Mouse (Mus musculus): ENCODE data around the gene Depdc1b. TPM values are rescaled to one million over a fixed set of nuclear protein-coding genes. Genes with fewer than 3 reads are reported as not detected.

Depdc1b gene
- polyA plus RNA-seq, 1 experiment from 2014 or later, result 7.3 TPM

DNA sequence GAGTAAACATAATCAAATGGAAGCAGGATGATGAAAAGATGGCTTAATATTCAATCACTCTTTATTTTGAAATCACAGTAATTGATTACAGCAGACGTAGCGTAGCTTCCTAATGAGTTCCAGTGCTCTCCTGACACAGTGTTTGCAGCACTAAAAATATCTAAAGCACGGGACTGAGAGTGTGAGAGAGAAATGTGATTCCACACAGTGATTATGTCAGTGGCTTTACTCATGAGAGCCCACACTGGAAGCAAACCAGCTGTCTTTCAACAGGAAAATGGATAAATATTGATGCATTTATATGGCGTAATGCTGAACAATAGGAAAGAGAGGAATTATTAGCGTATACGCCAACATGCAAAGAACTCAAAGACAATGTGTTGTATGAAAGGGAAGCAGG lies 37.5 kb upstream of the Depdc1b start:
- no peak overlapping the region for H3K4me2 ChIP-seq (ENCODE audit: low read length)
- ATAC-seq (replicated peaks; ENCODE audit: low FRiP score, low TSS enrichment, low read depth) (no peak), DNase-seq (ENCODE audit: low spot score) (no peak)
- H3K4me1 ChIP-seq (replicated peaks; ENCODE audit: control insufficient read depth, insufficient read depth, low read length), result no peaks in the 10 kb centered on the region
- no peak overlapping the region for H3K27ac ChIP-seq (ENCODE audit: low read depth)
- H3K36me3 ChIP-seq (ENCODE audit: control insufficient read depth, insufficient read depth, low read length), result no peaks in the 10 kb centered on the region
- H3K27me3 ChIP-seq (replicated peaks; ENCODE audit: control insufficient read depth, insufficient read depth, low read length), result no peaks in the 10 kb centered on the region
- H3K9me3 ChIP-seq (ENCODE audit: control insufficient read depth, low read length), result no peaks in the 10 kb centered on the region
- no peak overlapping the region for H3K9ac ChIP-seq (ENCODE audit: low read length)
- WGBS, result 45% methylated on average over 6 of the region's 6 CpGs
- H3K4me3 ChIP-seq (ENCODE audit: low read depth, low read length), result no peak overlapping the region

DNA sequence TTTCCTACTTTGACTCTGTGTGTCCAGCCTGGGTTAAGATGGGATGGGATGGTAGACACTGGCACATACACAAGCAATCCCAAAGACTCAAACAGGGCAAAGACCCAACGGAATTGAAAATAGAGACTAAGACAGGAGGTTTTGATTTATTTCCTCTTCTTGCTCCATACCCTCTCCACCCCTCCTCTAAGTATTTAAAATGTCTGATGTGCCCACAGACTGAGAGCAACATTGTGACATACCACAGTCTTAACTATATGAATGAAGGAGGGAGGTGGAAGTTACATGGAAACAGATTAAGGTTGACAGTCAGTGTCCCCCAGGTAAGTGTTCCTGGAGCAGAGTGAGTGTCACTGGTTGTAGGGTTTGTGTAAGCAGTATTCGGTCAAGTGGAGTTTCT lies 31.8 kb upstream of the Depdc1b start:
- Histone ChIP-seq H3K4me3 (ENCODE audit: low read depth, low read length) (no peak overlapping the region), H3K4me2 (ENCODE audit: low read length) (no peak overlapping the region), H3K9me3 (ENCODE audit: control insufficient read depth, low read length) (no peaks in the 10 kb centered on the region), H3K27me3 (replicated peaks; ENCODE audit: control insufficient read depth, insufficient read depth, low read length) (no peaks in the 10 kb centered on the region), H3K27ac (ENCODE audit: low read depth) (no peak overlapping the region), H3K4me1 (replicated peaks; ENCODE audit: control insufficient read depth, insufficient read depth, low read length) (no peaks in the 10 kb centered on the region), H3K36me3 (ENCODE audit: control insufficient read depth, insufficient read depth, low read length) (no peaks in the 10 kb centered on the region), H3K9ac (ENCODE audit: low read length) (no peak overlapping the region)
- 89% methylated on average over 2 of the region's 2 CpGs for WGBS
- ATAC-seq (replicated peaks; ENCODE audit: low FRiP score, low TSS enrichment, low read depth) (no peak), DNase-seq (ENCODE audit: low spot score) (no peak)

DNA sequence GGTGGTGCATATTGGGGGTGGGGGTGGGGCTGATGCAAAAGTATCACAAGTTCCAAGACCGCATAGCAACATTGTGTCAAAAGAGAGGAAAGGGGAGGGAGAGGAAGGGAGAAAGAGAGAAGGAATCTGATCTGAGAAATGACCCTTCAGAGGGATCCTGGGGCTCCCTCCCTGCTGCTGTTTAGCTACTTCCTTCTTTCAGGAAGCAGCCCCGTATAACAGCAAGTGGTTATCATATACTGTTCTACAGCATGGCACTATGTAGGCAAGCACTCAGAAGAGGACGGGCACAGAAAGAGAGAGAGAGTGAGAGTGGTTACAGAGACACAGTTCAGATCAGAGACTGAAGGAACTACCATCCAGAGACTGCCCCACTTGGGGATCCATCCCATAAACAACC lies 28.2 kb upstream of the Depdc1b start:
- no peak for ATAC-seq (replicated peaks; ENCODE audit: low FRiP score, low TSS enrichment, low read depth)
- no peak for DNase-seq (ENCODE audit: low spot score)
- Histone ChIP-seq H3K9me3 (ENCODE audit: control insufficient read depth, low read length) (no peaks in the 10 kb centered on the region), H3K36me3 (ENCODE audit: control insufficient read depth, insufficient read depth, low read length) (no peaks in the 10 kb centered on the region), H3K27me3 (replicated peaks; ENCODE audit: control insufficient read depth, insufficient read depth, low read length) (no peaks in the 10 kb centered on the region), H3K4me1 (replicated peaks; ENCODE audit: control insufficient read depth, insufficient read depth, low read length) (no peaks in the 10 kb centered on the region), H3K4me3 (ENCODE audit: low read depth, low read length) (no peak overlapping the region), H3K4me2 (ENCODE audit: low read length) (no peak overlapping the region), H3K9ac (ENCODE audit: low read length) (no peak overlapping the region), H3K27ac (ENCODE audit: low read depth) (no peak overlapping the region)
- WGBS, result 57% methylated on average over 3 of the region's 3 CpGs

DNA sequence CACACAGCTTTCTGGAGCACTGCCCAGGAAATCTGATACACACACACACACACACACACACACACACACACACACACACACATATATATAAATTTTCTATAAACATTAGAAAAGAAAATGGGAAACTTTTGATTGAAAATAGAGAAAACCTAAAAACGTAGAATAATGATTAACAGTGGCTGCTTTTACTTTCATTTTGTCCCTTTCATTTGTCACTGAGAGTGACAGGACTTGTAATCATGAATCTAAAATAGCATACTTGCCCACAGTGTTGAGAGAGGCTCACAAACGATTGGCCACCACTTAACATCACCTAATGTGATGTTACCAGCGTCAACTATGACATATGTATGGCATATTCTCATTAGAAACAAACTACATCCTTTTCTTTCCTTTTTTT lies 26.7 kb upstream of the Depdc1b start:
- no peak overlapping the region for H3K4me3 ChIP-seq (ENCODE audit: low read depth, low read length)
- no peak overlapping the region for H3K4me2 ChIP-seq (ENCODE audit: low read length)
- 77% methylated on average over 3 of the region's 3 CpGs for WGBS
- no peaks in the 10 kb centered on the region for H3K36me3 ChIP-seq (ENCODE audit: control insufficient read depth, insufficient read depth, low read length)
- no peak overlapping the region for H3K27ac ChIP-seq (ENCODE audit: low read depth)
- H3K9ac ChIP-seq (ENCODE audit: low read length), result no peak overlapping the region
- ATAC-seq (replicated peaks; ENCODE audit: low FRiP score, low TSS enrichment, low read depth), result no peak
- no peaks in the 10 kb centered on the region for H3K4me1 ChIP-seq (replicated peaks; ENCODE audit: control insufficient read depth, insufficient read depth, low read length)
- DNase-seq (ENCODE audit: low spot score), result no peak
- no peaks in the 10 kb centered on the region for H3K9me3 ChIP-seq (ENCODE audit: control insufficient read depth, low read length)
- no peaks in the 10 kb centered on the region for H3K27me3 ChIP-seq (replicated peaks; ENCODE audit: control insufficient read depth, insufficient read depth, low read length)

DNA sequence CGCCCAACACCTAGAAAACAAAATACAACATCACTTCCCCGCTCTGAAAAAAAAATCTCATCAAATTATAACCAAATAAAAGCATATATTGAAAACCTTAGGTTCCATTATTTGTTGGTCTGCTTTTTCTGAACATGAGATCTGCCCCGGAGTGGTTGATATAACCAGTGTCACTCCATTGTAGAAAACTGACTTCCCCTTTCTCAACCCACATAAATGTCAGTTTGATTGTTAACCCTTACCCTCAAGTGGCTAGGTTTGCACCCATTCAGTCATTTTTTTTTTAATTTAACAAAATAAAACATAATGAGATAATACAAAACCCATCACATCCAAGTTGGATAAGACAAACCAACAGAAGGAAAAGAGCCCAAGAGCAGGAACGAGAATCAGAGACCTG lies 25.8 kb upstream of the Depdc1b start:
- no peak for DNase-seq (ENCODE audit: low spot score)
- Histone ChIP-seq H3K4me3 (ENCODE audit: low read depth, low read length) (no peak overlapping the region), H3K4me1 (replicated peaks; ENCODE audit: control insufficient read depth, insufficient read depth, low read length) (no peaks in the 10 kb centered on the region), H3K36me3 (ENCODE audit: control insufficient read depth, insufficient read depth, low read length) (no peaks in the 10 kb centered on the region), H3K9ac (ENCODE audit: low read length) (no peak overlapping the region), H3K27ac (ENCODE audit: low read depth) (no peak overlapping the region), H3K4me2 (ENCODE audit: low read length) (no peak overlapping the region), H3K9me3 (ENCODE audit: control insufficient read depth, low read length) (no peaks in the 10 kb centered on the region), H3K27me3 (replicated peaks; ENCODE audit: control insufficient read depth, insufficient read depth, low read length) (no peaks in the 10 kb centered on the region)
- WGBS, result 88% methylated on average over 4 of the region's 4 CpGs
- ATAC-seq (replicated peaks; ENCODE audit: low FRiP score, low TSS enrichment, low read depth), result no peak

DNA sequence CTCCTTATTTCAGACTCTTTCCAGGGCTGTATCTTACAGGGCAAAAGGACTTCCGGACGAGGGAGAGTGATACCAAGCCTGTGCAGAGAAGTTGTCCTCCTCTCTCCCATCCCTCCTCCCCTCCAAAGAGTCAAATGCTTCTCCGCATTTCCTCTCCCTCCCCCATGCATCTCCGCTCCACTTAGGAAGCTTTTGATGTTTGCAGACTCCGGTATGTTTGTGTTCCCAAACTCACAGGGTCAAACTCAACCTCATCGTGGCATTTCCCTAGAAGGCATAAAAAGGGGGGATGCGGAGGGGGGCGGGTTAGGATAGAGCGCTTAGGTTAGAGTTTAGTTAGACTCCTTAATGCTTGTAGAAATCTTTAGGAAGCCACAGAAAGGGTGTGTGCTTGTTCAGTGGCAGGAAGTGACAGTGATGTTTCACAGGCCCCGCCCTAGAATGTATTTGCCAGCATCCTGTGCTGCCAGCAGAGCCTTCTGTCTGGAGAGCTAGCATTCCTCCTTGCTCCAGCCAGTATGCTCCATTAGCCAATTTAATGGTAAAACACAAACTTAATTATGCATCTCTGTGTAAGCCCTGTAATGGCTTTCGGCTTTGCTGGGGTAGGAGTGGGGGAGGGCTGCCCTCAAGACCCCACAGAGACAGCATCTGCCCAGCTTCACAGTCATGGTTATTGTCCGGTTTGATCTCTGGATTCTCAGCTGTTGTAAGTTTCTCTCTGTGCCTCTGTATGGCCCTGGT lies 18.6 kb upstream of the Depdc1b start:
- ATAC-seq (replicated peaks; ENCODE audit: low FRiP score, low TSS enrichment, low read depth), result peak; percentile 72
- H3K9ac ChIP-seq (ENCODE audit: low read length), result peak overlapping the region; percentile 34
- WGBS, result 4% methylated on average over 12 of the region's 12 CpGs

DNA sequence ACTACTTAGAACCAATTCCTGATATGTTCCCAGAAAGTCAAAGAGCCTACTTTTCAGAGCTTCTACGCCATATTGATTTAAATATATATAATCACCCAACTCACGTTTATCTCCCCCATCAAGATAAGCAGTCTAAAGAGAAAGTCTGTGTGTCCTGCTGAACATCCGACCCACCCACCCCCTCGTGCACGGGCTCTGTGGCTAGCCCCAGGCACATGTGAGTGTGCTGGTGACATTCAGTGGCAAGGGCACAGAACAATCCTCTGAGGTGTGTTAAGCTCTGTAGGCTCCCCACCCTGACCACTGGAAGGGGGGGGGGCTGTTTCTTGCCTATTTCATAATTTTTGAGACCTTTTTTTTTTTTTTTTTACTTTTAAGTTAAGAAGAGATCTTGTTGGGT lies 17.9 kb upstream of the Depdc1b start:
- Histone ChIP-seq H3K36me3 (ENCODE audit: control insufficient read depth, insufficient read depth, low read length) (no peaks in the 10 kb centered on the region), H3K4me2 (ENCODE audit: low read length) (no peak overlapping the region), H3K4me1 (replicated peaks; ENCODE audit: control insufficient read depth, insufficient read depth, low read length) (peaks cover 10% of the 10 kb centered on the region; the same call in 1 of the 2 replicates), H3K9ac (ENCODE audit: low read length) (no peak overlapping the region), H3K27me3 (replicated peaks; ENCODE audit: control insufficient read depth, insufficient read depth, low read length) (no peaks in the 10 kb centered on the region), H3K27ac (ENCODE audit: low read depth) (peak overlapping the region; percentile 79; the same call in 1 of the 2 replicates), H3K9me3 (ENCODE audit: control insufficient read depth, low read length) (no peaks in the 10 kb centered on the region), H3K4me3 (ENCODE audit: low read depth, low read length) (no peak overlapping the region)
- DNase-seq (ENCODE audit: low spot score) (no peak), ATAC-seq (replicated peaks; ENCODE audit: low FRiP score, low TSS enrichment, low read depth) (no peak)
- WGBS, result 46% methylated on average over 5 of the region's 5 CpGs

More for the DNA sequence above, 18.6 kb upstream of the Depdc1b start:
- Histone ChIP-seq H3K4me3 (ENCODE audit: low read depth, low read length) (peak overlapping the region; percentile 32), H3K27me3 (replicated peaks; ENCODE audit: control insufficient read depth, insufficient read depth, low read length) (no peaks in the 10 kb centered on the region), H3K36me3 (ENCODE audit: control insufficient read depth, insufficient read depth, low read length) (no peaks in the 10 kb centered on the region), H3K4me2 (ENCODE audit: low read length) (peak overlapping the region; percentile 66), H3K4me1 (replicated peaks; ENCODE audit: control insufficient read depth, insufficient read depth, low read length) (peaks cover 10% of the 10 kb centered on the region; the same call in 1 of the 2 replicates), H3K9me3 (ENCODE audit: control insufficient read depth, low read length) (no peaks in the 10 kb centered on the region), H3K27ac (ENCODE audit: low read depth) (peak overlapping the region; percentile 79)
- peak; percentile 73 for DNase-seq (ENCODE audit: low spot score)

DNA sequence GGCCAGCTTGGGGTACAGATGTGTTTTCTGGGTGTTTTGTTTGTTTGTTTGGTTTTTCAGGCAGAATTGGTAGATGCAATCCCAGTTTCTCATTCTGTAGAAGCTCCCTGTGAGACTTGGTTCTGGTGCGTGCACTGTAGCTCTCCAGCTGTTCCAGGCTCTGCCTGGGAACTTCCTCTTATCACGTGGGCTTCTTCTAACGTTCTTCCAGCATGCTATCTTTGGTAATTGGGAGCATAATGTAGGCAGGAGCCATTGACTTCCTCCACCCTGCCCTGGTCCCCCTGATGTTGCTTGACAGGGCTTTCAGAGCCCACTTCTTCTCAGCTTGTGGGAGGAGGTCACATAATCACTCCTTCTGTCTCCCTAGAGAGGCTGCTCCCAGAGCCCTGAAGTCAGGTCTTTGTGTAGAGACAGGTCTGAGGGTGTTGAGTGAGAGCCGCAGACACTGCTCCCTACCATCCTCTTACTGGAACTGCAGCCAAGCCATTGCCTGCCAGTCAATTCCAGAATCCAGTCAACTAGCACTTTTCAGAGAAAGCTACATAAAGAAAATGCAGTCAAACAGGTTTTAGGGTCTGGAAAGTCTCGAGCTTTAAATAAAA lies 15.7 kb upstream of the Depdc1b start:
- Histone ChIP-seq H3K4me1 (replicated peaks; ENCODE audit: control insufficient read depth, insufficient read depth, low read length) (peaks cover 10% of the 10 kb centered on the region; the same call in 1 of the 2 replicates), H3K4me3 (ENCODE audit: low read depth, low read length) (no peak overlapping the region), H3K4me2 (ENCODE audit: low read length) (no peak overlapping the region), H3K27ac (ENCODE audit: low read depth) (no peak overlapping the region), H3K9ac (ENCODE audit: low read length) (no peak overlapping the region), H3K36me3 (ENCODE audit: control insufficient read depth, insufficient read depth, low read length) (no peaks in the 10 kb centered on the region), H3K27me3 (replicated peaks; ENCODE audit: control insufficient read depth, insufficient read depth, low read length) (no peaks in the 10 kb centered on the region), H3K9me3 (ENCODE audit: control insufficient read depth, low read length) (no peaks in the 10 kb centered on the region)
- 17% methylated on average over 5 of the region's 5 CpGs for WGBS
- ATAC-seq (replicated peaks; ENCODE audit: low FRiP score, low TSS enrichment, low read depth), result 0 out of 2 replicates have a peak, but pooled peaks have one; percentile 16
- DNase-seq (ENCODE audit: low spot score), result peak; percentile 59

DNA sequence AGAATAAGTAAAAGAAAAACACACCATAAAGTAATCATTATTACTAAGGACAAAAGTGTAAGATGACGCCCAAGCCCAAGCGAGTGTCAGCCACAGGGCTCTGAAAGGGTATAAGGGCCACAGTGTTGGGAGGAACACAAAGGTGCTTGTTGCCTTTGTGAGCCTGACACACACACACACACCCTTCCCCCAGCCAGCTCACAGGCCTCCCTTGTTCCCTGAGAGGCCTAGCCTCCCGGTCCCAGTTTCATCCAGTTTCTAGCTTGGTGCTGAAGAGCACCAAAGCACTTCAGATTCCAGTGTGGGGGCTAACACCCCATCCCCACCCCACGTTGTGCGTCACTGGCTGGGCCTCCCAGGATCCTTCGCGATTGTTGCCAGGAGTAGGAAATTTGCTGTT lies 14.7 kb upstream of the Depdc1b start:
- Histone ChIP-seq H3K4me2 (ENCODE audit: low read length) (no peak overlapping the region), H3K36me3 (ENCODE audit: control insufficient read depth, insufficient read depth, low read length) (no peaks in the 10 kb centered on the region), H3K4me3 (ENCODE audit: low read depth, low read length) (no peak overlapping the region), H3K4me1 (replicated peaks; ENCODE audit: control insufficient read depth, insufficient read depth, low read length) (peaks cover 10% of the 10 kb centered on the region; the same call in 1 of the 2 replicates), H3K27me3 (replicated peaks; ENCODE audit: control insufficient read depth, insufficient read depth, low read length) (no peaks in the 10 kb centered on the region), H3K27ac (ENCODE audit: low read depth) (no peak overlapping the region), H3K9ac (ENCODE audit: low read length) (no peak overlapping the region), H3K9me3 (ENCODE audit: control insufficient read depth, low read length) (no peaks in the 10 kb centered on the region)
- ATAC-seq (replicated peaks; ENCODE audit: low FRiP score, low TSS enrichment, low read depth) (no peak), DNase-seq (ENCODE audit: low spot score) (no peak)
- 61% methylated on average over 7 of the region's 7 CpGs for WGBS

Measured in intestine, embryonic 14.5 days (tissue).